20 mouse cellular contexts compared by ENCODE assay signal in genomic region chr9:57723796-57724195, GRCm38 (mm10). TPM values are rescaled to one million over a fixed set of nuclear protein-coding genes. Genes with fewer than 3 reads are reported as not detected.
DNase-seq lines count a peak whose midpoint lies in the region; ATAC-seq and TF ChIP-seq lines count a peak whose summit lies in the region.
"Had no signal": no experiment of that assay in that cellular context is flagged by ENCODE, and none has a peak within 500 bp of the region (broad histone marks: within the 10 kb centered on the region; RNA-seq: fewer than 3 reads in every experiment).

No protein-coding gene starts in this region.

- peak overlapping the region; percentile 84 for H3K27ac ChIP-seq in heart, adult 2 months
- H3K27ac ChIP-seq in heart, embryonic 12.5 days (ENCODE audit: poor library complexity, severe bottlenecking), result no peak overlapping the region
- peak overlapping the region; percentile 80 for H3K27ac ChIP-seq in layer of hippocampus, adult 2 months
- H3K27ac ChIP-seq in neural tube, embryonic 15.5 days (replicated peaks), result 0 out of 2 replicates have a peak overlapping the region, but pooled peaks have one; percentile 30
- H3K27ac ChIP-seq: forebrain, embryonic 13.5 days; liver, embryonic 14.5 days; neural tube, embryonic 12.5 days had no signal

- H3K9ac ChIP-seq in heart, adult 2 months (ENCODE audit: low read depth, low read length), result no peak overlapping the region
- no peak overlapping the region for H3K9ac ChIP-seq in heart, embryonic 12.5 days
- H3K9ac ChIP-seq in neural tube, embryonic 15.5 days (replicated peaks), result no peak overlapping the region
- H3K9ac ChIP-seq: forebrain, embryonic 13.5 days; liver, embryonic 14.5 days; neural tube, embryonic 12.5 days had no signal

- no peaks in the 10 kb centered on the region for H3K27me3 ChIP-seq in heart, adult 2 months (ENCODE audit: control insufficient read depth, insufficient read depth, low read length)
- no peaks in the 10 kb centered on the region for H3K27me3 ChIP-seq in heart, embryonic 12.5 days (replicated peaks)
- no peaks in the 10 kb centered on the region for H3K27me3 ChIP-seq in neural tube, embryonic 15.5 days (replicated peaks)
- H3K27me3 ChIP-seq: forebrain, embryonic 13.5 days; neural tube, embryonic 12.5 days had no signal

- ATAC-seq in heart, embryonic 12.5 days (ENCODE audit: insufficient number of reproducible peaks, low FRiP score), result no peak
- no peak for ATAC-seq in neural tube, embryonic 15.5 days (ENCODE audit: low FRiP score)
- ATAC-seq in inflammation-experienced regulatory T-cells, adult 6 months, result no peak
- ATAC-seq: forebrain, embryonic 13.5 days; midbrain, embryonic 16.5 days had no signal

- H3K4me1 ChIP-seq in heart, adult 2 months (ENCODE audit: control insufficient read depth, insufficient read depth, low read length), result peaks cover 11% of the 10 kb centered on the region
- peaks cover 23% of the 10 kb centered on the region for H3K4me1 ChIP-seq in heart, embryonic 12.5 days (replicated peaks)
- peaks cover 12% of the 10 kb centered on the region; the same call in 1 of the 2 replicates for H3K4me1 ChIP-seq in neural tube, embryonic 15.5 days
- H3K4me1 ChIP-seq: forebrain, embryonic 13.5 days; neural tube, embryonic 12.5 days had no signal

- H3K9me3 ChIP-seq in heart, embryonic 12.5 days (replicated peaks), result no peaks in the 10 kb centered on the region
- H3K9me3 ChIP-seq in neural tube, embryonic 15.5 days (replicated peaks), result no peaks in the 10 kb centered on the region
- H3K9me3 ChIP-seq: forebrain, embryonic 13.5 days; neural tube, embryonic 12.5 days had no signal

- intact Hi-C loops in heart, adult 2 months (cut with DNase I), result no loop called here

- no peak for DNase-seq in heart, adult 2 months
- no peak for DNase-seq in layer of hippocampus, adult 2 months (ENCODE audit: low spot score in 2 of 2)
- DNase-seq in layer of hippocampus, adult 9-10 months (ENCODE audit: low spot score), result no peak
- DNase-seq in neural tube, embryonic 10.5 days (ENCODE audit: extremely low spot score, low spot score), result no peak
- DNase-seq in skeletal muscle tissue, adult 2 months (ENCODE audit: low read depth, low spot score), result peak; percentile 83
- DNase-seq: B cell, adult 2 months; thymus, postnatal 14 days had no signal

- TF ChIP-seq CTCF in heart, adult 2 months (IDR thresholded peaks at IDR 0.05), result no peak
- no peak for TF ChIP-seq CTCF in layer of hippocampus, adult 2 months (conservative IDR thresholded peaks at IDR 0.05)

- WGBS in heart, adult 2 months, result 32% methylated on average over 5 of the region's 5 CpGs
- WGBS in heart, embryonic 12.5 days, result 78% methylated on average over 5 of the region's 5 CpGs
- 89% methylated on average over 5 of the region's 5 CpGs for whole genome bisulfite sequencing in neural tube, embryonic 15.5 days

- no peaks in the 10 kb centered on the region for H3K79me2 ChIP-seq in heart, adult 2 months (replicated peaks; ENCODE audit: control insufficient read depth, insufficient read depth, low read length)

- TF ChIP-seq EP300 in heart, adult 2 months (IDR thresholded peaks at IDR 0.05; ENCODE audit: insufficient read depth, low read depth, low read length), result no peak

- no peak for TF ChIP-seq POLR2A in heart, adult 2 months (IDR thresholded peaks at IDR 0.05; ENCODE audit: insufficient read depth, low read depth, low read length)

- H3K36me3 ChIP-seq in heart, adult 2 months (ENCODE audit: control insufficient read depth, insufficient read depth, low read length), result peaks cover 28% of the 10 kb centered on the region
- peaks cover 39% of the 10 kb centered on the region for H3K36me3 ChIP-seq in heart, embryonic 12.5 days
- peaks cover 16% of the 10 kb centered on the region for H3K36me3 ChIP-seq in neural tube, embryonic 15.5 days

- H3K4me2 ChIP-seq in heart, embryonic 12.5 days, result no peak overlapping the region
- H3K4me2 ChIP-seq in neural tube, embryonic 15.5 days, result no peak overlapping the region
- H3K4me2 ChIP-seq: forebrain, embryonic 13.5 days; neural tube, embryonic 12.5 days had no signal

- no peak overlapping the region for H3K4me3 ChIP-seq in heart, adult 2 months
- no peak overlapping the region for H3K4me3 ChIP-seq in heart, embryonic 12.5 days
- H3K4me3 ChIP-seq in layer of hippocampus, adult 2 months, result no peak overlapping the region
- H3K4me3 ChIP-seq in neural tube, embryonic 15.5 days (replicated peaks), result no peak overlapping the region
- H3K4me3 ChIP-seq: forebrain, embryonic 13.5 days; neural tube, embryonic 12.5 days had no signal

RNA-seq across cellular contexts. Expression of gene Edc3, which starts 15.5 kb away (rescaled TPM):
- 1 to 10 TPM; 5.3 to 5.7 TPM for total RNA-seq in heart, adult 2 months (2021)
- 5.5 and 6.6 TPM in 2 replicates for polyA plus RNA-seq in heart, adult 2 months (2012; rRNA removed)
- polyA plus RNA-seq in heart, embryonic 12.5 days (2016; fragmentation: Nextera tagmentation; extraction: Ambion mirVana), result 21.2 and 21.3 TPM in 2 replicates
- 10 to 100 TPM; 13.2 to 14.1 TPM for total RNA-seq in layer of hippocampus, adult 2 months (2021)
- 27.6 and 29.4 TPM in 2 replicates for polyA plus RNA-seq in neural tube, embryonic 15.5 days (2015; fragmentation: Nextera tagmentation; extraction: Ambion mirVana)
- polyA plus RNA-seq in inflammation-experienced regulatory T-cells, adult 6 months (2017; shearing (Covaris generic)), result 10 to 100 TPM; 22.7 to 32.1 (median 29.1) TPM

RNA-seq across cellular contexts. Expression of gene Cyp1a1, which starts 36.1 kb away (rescaled TPM):
- under 1 TPM; 0.09 to 0.13 TPM for total RNA-seq in heart, adult 2 months (2021)
- polyA plus RNA-seq in heart, adult 2 months (2012; rRNA removed), result 0.20 and 0.78 TPM in 2 replicates
- polyA plus RNA-seq in heart, embryonic 12.5 days (2016; fragmentation: Nextera tagmentation; extraction: Ambion mirVana), result not detected in 2 replicates
- total RNA-seq in layer of hippocampus, adult 2 months (2021), result under 1 TPM in 1 of 2 experiments, not detected in 1; 0.12 TPM
- 0.09 and 0.12 TPM in 2 replicates for polyA plus RNA-seq in neural tube, embryonic 15.5 days (2015; fragmentation: Nextera tagmentation; extraction: Ambion mirVana)
- polyA plus RNA-seq in inflammation-experienced regulatory T-cells, adult 6 months (2017; shearing (Covaris generic)), result under 1 TPM in 2 of 3 experiments, not detected in 1; 0.21 TPM
- total RNA-seq: megakaryocyte, adult 5-6 weeks had no signal
- polyA plus RNA-seq: forebrain, embryonic 13.5 days; neural tube, embryonic 12.5 days had no signal

RNA-seq across cellular contexts. Expression of gene Cyp1a2, which starts 40.3 kb away (rescaled TPM):
- total RNA-seq in heart, adult 2 months (2021), result not detected
- polyA plus RNA-seq in heart, adult 2 months (2012; rRNA removed), result 1.00 TPM in 1 of 2 replicates, not detected in the other
- not detected in 2 replicates for polyA plus RNA-seq in heart, embryonic 12.5 days (2016; fragmentation: Nextera tagmentation; extraction: Ambion mirVana)
- total RNA-seq in layer of hippocampus, adult 2 months (2021), result not detected
- not detected in 2 replicates for polyA plus RNA-seq in neural tube, embryonic 15.5 days (2015; fragmentation: Nextera tagmentation; extraction: Ambion mirVana)
- polyA plus RNA-seq in inflammation-experienced regulatory T-cells, adult 6 months (2017; shearing (Covaris generic)), result not detected
- total RNA-seq: heart, postnatal 25 days; layer of hippocampus, postnatal 10 days; left cerebral cortex, postnatal 25 days; megakaryocyte, adult 5-6 weeks had no signal
- polyA plus RNA-seq: brain, embryonic 14.5 days; embryonic facial prominence, embryonic 14.5 days; forebrain, embryonic 13.5 days; midbrain, embryonic 16.5 days; neural tube, embryonic 12.5 days had no signal

RNA-seq across cellular contexts. Expression of gene Clk3, which starts 41.9 kb away (rescaled TPM):
- total RNA-seq in heart, adult 2 months (2021), result 10 to 100 TPM; 27.6 to 33.8 TPM
- polyA plus RNA-seq in heart, adult 2 months (2012; rRNA removed), result 61.7 and 124 TPM in 2 replicates
- polyA plus RNA-seq in heart, embryonic 12.5 days (2016; fragmentation: Nextera tagmentation; extraction: Ambion mirVana), result 67.0 and 68.1 TPM in 2 replicates
- total RNA-seq in layer of hippocampus, adult 2 months (2021), result 10 to 100 TPM; 80.2 to 83.4 TPM
- polyA plus RNA-seq in neural tube, embryonic 15.5 days (2015; fragmentation: Nextera tagmentation; extraction: Ambion mirVana), result 63.6 and 65.7 TPM in 2 replicates
- 100 to 1,000 TPM in 1 of 3 experiments, 10 to 100 TPM in 2; 75.8 to 110 (median 88.0) TPM for polyA plus RNA-seq in inflammation-experienced regulatory T-cells, adult 6 months (2017; shearing (Covaris generic))
